Mouse (Mus musculus): ENCODE measurements at regions not wholly inside any gene's neighbourhood (a gene's known extent, or its start where the extent isn't known, plus 50 kb on each side); places are given as distances from the start of the nearest gene placed in this dataset.
A peak's percentile ranks its signal among the peaks of the same experiment; 100 is the strongest.

DNA sequence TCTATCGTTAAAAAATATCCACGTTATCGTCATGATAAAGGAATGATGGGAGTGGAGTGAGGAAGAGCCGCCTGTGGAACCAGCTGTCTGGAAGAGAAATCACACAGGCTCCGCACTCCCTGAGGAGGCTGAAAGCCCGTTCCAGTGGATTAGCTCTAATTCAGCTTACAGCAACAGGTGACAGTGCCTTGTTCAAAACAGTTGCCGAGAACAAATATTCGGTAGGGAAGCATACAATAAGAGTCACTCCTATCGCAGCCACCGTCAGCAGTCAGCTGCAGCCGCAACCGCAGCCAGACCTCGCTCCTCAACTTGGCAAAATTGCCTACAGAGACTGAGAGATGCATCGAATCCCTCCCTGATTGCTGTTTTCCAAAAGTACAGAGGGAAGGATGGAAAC is 1501.6 kb downstream of the Slc22a22 start:
- WGBS = 80% methylated on average over 14 of the region's 14 CpGs

DNA sequence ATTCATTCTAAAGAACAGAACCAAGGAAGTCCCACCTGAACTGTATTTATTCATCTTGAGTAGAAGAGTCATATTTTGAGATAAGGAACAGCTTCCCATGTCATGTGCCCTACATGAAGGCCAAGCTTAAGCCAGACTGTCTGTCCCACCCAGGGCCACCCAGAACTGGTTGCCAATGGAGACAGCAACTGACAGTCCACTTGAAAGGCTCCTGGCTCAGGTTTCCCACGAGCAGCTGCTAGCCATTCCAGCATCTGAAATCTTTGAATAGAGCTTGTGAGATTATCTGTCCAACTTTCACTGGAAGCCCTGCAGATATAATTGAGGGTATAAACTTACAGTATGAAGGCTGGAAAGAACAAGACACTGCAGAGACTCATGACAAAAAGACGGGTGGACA is 1510.6 kb downstream of the Slc22a22 start:
- TF ChIP-seq CTCF (IDR thresholded peaks at IDR 0.05; ENCODE audit: low read depth) = no peak
- no peaks in the 10 kb centered on the region for H3K9me3 ChIP-seq (replicated peaks; ENCODE audit: low read length)
- no peaks in the 10 kb centered on the region for H3K4me1 ChIP-seq (replicated peaks; ENCODE audit: insufficient read depth, low read length)
- no peak overlapping the region for H3K4me2 ChIP-seq (ENCODE audit: low read length)
- H3K36me3 ChIP-seq (ENCODE audit: insufficient read depth, low read length) = no peaks in the 10 kb centered on the region
- H3K27ac ChIP-seq = no peak overlapping the region
- 26% methylated on average over 2 of the region's 2 CpGs for WGBS
- ATAC-seq (replicated peaks; ENCODE audit: low FRiP score, low read depth) (no peak), DNase-seq (ENCODE audit: low spot score) (peak; percentile 10)
- H3K4me3 ChIP-seq (replicated peaks; ENCODE audit: low read depth, low read length) = no peak overlapping the region
- no peak overlapping the region for H3K9ac ChIP-seq (ENCODE audit: low read depth, low read length)
- H3K27me3 ChIP-seq (ENCODE audit: insufficient read depth, low read length) = no peaks in the 10 kb centered on the region

More for the DNA sequence above, 1501.6 kb downstream of the Slc22a22 start:
- Histone ChIP-seq H3K27ac (no peak overlapping the region), H3K9me3 (replicated peaks; ENCODE audit: low read length) (no peaks in the 10 kb centered on the region), H3K4me2 (ENCODE audit: low read length) (no peak overlapping the region), H3K4me3 (replicated peaks; ENCODE audit: low read depth, low read length) (no peak overlapping the region), H3K9ac (ENCODE audit: low read depth, low read length) (no peak overlapping the region), H3K36me3 (ENCODE audit: insufficient read depth, low read length) (no peaks in the 10 kb centered on the region), H3K27me3 (ENCODE audit: insufficient read depth, low read length) (no peaks in the 10 kb centered on the region), H3K4me1 (replicated peaks; ENCODE audit: insufficient read depth, low read length) (no peaks in the 10 kb centered on the region)
- DNase-seq (ENCODE audit: low spot score) (no peak), ATAC-seq (replicated peaks; ENCODE audit: low FRiP score, low read depth) (no peak)
- no peak for TF ChIP-seq CTCF (IDR thresholded peaks at IDR 0.05; ENCODE audit: low read depth)

DNA sequence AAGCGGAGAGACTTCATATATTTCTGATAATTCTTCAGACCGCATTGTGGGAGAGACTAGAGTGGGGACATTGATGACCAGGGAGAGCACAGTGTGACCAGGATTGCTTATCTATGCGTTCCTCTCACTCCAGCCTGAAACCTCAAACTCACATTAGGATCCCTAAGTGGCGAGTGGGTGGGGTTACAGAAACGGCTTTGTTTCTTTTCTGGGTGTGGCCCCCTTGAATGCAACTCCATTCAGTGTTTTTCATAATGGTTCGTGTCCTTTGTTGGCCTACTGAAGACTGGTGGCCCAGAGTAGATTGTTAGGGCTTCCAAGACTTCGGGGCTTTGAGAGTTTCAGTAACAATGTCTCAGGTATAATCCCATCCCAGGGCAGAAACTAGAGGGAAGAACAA is 1512.1 kb downstream of the Slc22a22 start:
- DNase-seq (ENCODE audit: low spot score) = no peak
- H3K4me2 ChIP-seq (ENCODE audit: low read length) = no peak overlapping the region
- H3K27ac ChIP-seq = no peak overlapping the region
- no peaks in the 10 kb centered on the region for H3K9me3 ChIP-seq (replicated peaks; ENCODE audit: low read length)
- no peak for ATAC-seq (replicated peaks; ENCODE audit: low FRiP score, low read depth)
- H3K4me1 ChIP-seq (replicated peaks; ENCODE audit: insufficient read depth, low read length) = no peaks in the 10 kb centered on the region
- H3K4me3 ChIP-seq (replicated peaks; ENCODE audit: low read depth, low read length) = no peak overlapping the region
- no peak for TF ChIP-seq CTCF (IDR thresholded peaks at IDR 0.05; ENCODE audit: low read depth)
- H3K27me3 ChIP-seq (ENCODE audit: insufficient read depth, low read length) = no peaks in the 10 kb centered on the region
- H3K36me3 ChIP-seq (ENCODE audit: insufficient read depth, low read length) = no peaks in the 10 kb centered on the region
- H3K9ac ChIP-seq (ENCODE audit: low read depth, low read length) = no peak overlapping the region
- 69% methylated on average over 7 of the region's 7 CpGs for WGBS

GRCm38 (mm10) chr15:55962093-55962492 is 1515.3 kb downstream of the Slc22a22 start:
- Histone ChIP-seq H3K4me3 (replicated peaks; ENCODE audit: low read depth, low read length) (no peak overlapping the region), H3K4me1 (replicated peaks; ENCODE audit: insufficient read depth, low read length) (no peaks in the 10 kb centered on the region), H3K27ac (no peak overlapping the region), H3K4me2 (ENCODE audit: low read length) (no peak overlapping the region), H3K9ac (ENCODE audit: low read depth, low read length) (no peak overlapping the region), H3K27me3 (ENCODE audit: insufficient read depth, low read length) (no peaks in the 10 kb centered on the region), H3K36me3 (ENCODE audit: insufficient read depth, low read length) (no peaks in the 10 kb centered on the region), H3K9me3 (replicated peaks; ENCODE audit: low read length) (no peaks in the 10 kb centered on the region)
- no peak for TF ChIP-seq CTCF (IDR thresholded peaks at IDR 0.05; ENCODE audit: low read depth)
- 93% methylated on average over 3 of the region's 3 CpGs for WGBS
- no peak for ATAC-seq (replicated peaks; ENCODE audit: low FRiP score, low read depth)
- DNase-seq (ENCODE audit: low spot score) = no peak
